Mouse (Mus musculus): ENCODE results near the gene Syce2. TPM values are rescaled to one million over a fixed set of nuclear protein-coding genes. Genes with fewer than 3 reads are reported as not detected.
A peak's percentile ranks its signal among the peaks of the same experiment; 100 is the strongest.
"Not testable (repeated sequence)": the region's sequence is repeated elsewhere in the genome, so short reads cannot be mapped to it uniquely, and the experiment has no call there.

The Syce2 gene
- total RNA-seq (2021) (1 to 10 TPM; 8.0 to 8.7 TPM), polyA plus RNA-seq (2012; rRNA removed) (0.80 and 2.1 TPM in 2 replicates)
- long read RNA-seq, partial matches to known transcripts: 0 of 4 reads
- long read RNA-seq, other reads (novel, unspliced or antisense): 0 of 4 reads

DNA sequence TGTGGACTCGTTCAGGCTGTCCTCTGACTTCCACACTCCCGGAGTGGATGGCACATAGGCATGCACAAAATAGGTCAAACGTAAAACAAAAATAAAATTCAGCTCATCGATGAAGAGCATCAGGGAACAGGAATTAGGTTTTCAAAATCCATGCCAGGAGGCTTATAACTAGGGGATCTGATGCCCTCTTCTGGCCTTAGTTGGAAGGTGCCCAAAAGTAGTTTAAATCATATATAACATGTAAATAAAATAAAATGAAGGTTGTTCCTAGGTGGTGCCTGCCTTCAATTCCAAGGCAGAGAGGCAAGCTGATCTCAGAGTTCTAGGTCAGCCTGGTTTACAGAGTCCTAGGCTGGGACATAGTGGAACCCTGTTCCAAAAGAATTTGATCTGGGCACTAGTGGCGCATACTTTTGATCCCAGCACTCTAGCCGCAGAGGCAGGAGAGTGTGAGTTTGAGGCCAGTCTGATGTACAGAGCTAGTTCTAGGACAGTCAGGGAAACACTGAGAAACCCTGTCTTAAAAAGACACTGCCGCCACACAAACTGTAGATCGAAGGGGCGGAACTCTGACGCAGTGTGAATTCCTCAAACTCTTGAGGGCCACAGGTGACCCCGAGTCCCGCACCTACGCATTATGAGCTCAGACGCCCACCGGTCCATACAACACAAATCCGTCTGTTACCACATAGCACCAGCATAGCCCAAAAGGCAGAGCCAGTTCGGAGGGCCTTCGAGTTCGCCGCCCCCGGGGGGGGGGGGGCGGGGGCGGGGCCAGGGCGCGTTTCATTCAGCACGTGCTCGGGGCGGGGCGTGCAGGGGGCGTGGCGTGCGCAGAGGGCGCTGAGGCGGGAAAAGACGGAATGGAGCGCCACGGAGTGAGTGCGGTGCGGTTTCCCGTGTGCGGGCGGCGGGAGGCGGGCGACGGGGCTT, at the start of gene Syce2:
TSS of gene Syce2 (plus strand) at position 736 of the 933 bp plus-strand sequence.
- DNase-seq: peak; percentile 88

GRCm38 (mm10) chr8:84822723-84823122, 49.2 kb upstream of the Syce2 start, which contains the start of gene Dand5:
Gene Dand5, minus strand, starts transcription at chr8:84822823.
- DNase-seq: no peak

- peak; percentile 61 for DNase-seq
These were observed 48.3 kb upstream of the Syce2 start for GRCm38 (mm10) chr8:84823653-84824052.

DNA sequence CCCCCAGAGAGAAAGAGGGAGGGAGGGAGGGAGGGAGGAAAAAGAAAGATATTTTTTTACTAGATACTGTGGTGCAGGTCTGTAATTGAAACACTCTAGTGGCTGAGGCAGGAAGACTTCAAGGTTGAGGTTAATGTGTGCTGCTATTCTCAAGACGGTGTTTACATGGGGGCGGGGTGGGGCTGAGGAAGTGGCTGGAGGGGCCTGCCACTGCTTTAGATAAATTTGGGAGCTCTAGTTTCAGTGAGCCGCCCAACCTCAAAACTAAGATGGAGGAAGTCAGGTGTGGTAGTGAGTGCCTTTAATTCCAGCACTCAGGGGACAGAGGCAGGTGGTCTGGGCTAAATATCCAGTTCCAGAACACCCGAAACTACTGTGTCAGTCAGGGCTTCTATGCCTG, 46.3 kb upstream of the Syce2 start:
- DNase-seq: no peak

DNA sequence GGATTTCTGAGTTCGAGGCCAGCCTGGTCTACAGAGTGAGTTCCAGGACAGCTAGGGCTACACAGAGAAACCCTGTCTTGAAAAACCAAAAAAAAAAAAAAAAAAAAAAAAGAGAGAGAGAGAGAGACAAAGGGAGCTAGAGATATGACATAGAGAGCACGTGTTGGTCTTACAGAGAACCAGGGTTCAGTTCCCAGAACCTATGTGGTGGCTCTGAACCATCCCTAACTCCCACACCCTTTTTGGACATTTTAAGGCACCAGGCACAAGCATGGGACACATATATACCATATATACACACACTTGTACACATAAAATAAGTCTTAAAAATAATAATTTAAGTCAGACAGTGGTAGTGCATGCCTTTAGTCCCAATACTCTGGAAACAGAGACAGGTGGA, 45.4 kb upstream of the Syce2 start:
- not testable (repeated sequence) for DNase-seq

DNA sequence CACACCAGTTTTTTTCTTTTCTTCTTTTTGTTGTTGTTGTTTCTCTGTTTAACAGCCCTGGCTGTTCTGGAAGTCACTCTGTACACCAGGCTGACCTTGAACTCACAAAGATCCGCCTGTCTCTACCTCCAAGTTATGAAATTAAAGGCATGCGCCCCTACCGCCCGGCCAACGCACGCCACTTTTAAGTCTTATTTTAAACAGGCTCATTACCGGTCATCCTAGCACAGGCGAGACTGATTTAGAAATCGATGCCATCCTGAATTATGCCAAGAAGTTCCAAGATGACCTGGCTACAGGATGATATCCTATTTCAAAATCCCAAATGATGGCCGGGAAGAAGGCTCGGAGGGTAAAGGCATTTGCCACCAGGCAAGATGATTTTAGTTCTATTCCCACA, 40.4 kb upstream of the Syce2 start, which contains the start of gene Gadd45gip1:
TSS of gene Gadd45gip1 (plus strand) at position 33 of the 400 bp plus-strand sequence.
- peak; percentile 72 for DNase-seq

- peak; percentile 91 for DNase-seq
These were observed 39.7 kb upstream of the Syce2 start for GRCm38 (mm10) chr8:84832034-84832717.

DNA sequence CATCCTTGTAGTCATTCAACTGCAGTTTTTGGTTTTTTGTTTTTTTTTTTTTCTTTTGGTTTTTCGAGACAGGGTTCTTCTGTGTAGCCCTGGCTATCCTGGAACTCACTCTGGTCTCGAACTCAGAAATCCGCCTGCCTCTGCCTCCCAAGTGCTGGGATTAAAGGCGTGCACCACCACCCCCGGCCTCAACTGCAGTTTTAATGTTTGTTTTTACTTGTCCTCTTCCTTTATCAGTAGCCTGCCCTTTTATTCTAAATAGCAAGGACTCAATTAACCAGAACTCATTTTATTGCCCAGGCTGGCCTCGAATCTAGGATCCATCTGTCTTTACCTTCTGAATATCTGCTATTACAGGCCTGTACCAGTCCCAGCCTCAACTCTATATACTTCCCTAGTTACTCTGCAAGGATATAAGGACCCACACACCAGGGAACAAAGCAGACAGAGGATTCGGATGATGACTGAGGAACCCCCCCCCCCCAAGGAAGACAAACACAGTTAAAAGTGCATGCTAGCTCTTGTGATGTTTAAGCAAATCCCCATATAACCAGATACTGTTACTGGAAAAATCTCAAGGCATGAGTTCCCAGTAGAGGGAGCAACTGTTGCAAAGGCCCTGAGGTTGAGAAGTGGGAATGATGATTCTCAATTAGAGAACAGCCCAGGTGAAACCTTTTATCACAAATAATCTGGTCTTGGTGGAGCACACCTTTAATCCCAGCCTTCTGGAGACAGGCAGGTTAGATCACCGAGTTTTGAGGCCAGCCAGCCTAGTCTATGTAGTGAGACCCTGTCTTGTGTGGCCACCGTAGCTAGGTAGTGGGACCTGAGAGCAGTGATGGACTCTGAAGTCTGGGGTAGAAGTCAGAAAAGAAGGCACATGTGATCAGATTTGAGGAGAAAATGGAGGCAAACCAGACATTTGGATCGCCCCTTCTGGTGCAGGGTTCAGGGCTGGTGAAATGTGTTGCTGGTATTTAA, 38.9 kb upstream of the Syce2 start:
- DNase-seq: no peak

- DNase-seq: no peak
These were observed 37.7 kb upstream of the Syce2 start for GRCm38 (mm10) chr8:84834002-84834865.

DNA sequence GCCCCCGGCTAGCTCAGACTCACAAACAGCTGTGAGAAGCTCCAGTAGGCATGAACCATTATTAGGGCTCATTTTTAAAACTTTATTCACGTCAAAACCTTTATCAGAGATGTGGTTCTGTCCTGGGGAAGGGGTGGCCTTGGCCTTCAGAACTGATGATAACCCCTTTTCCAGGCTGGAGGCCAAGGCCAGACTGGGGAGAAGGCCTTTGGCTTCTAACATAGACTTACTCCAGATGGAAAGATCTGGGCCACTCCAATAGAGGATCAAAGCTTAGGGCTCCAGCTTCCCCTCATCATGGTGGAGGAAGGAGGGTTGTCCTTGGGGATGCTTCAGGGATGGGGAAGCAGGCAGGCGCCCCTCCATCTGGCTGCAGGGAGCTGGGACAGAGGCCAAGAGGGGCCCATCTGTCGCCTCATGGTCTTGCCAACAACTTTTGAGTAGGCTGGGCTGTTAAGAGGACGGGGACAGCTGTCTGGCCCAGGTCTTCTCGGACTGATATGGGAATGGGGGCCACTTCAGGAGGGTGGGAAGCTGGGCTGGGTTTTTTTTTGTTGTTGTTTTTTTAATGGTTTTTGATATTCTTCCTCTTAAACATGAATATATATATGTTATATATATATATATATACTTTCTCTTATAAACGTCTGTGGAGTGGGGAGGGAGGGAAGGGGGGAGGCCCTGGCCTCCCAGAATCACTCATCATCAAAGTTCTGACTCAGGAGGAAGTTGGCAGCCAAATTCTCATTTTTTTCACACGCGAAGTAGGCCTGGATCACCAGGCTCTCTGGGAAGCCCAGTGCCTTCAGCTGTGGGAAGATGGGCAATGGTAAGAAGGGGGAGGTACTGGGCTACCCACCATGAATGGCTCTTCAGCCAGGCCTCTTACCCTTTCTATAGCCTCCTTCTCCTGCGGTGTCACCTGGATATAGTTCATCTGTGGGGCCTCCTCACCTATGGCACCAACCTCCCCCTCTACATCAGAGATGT, 36.8 kb upstream of the Syce2 start:
- DNase-seq: peak; percentile 84

GRCm38 (mm10) chr8:84837149-84837911, 34.6 kb upstream of the Syce2 start:
- DNase-seq: no peak

GRCm38 (mm10) chr8:84837912-84838470, 33.9 kb upstream of the Syce2 start:
- no peak for DNase-seq

DNA sequence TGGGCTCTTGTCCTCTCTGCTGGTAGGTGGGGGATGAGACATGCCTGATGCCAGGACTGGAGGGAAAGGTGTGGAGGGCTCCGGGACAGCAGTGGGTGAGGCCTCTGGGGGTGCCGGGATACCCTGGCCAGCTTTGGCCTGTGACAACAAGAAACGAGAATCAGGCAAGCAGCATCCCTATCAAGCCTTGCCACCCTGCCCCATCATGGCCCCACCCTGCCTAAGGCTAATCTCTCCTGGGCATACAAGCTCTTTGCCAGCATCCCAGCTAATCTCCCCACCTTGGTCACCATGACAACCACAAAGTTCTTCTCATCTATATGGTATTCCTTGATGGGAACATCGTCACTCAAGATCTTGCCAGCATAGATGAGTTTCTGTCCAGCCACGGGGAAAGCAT, 33.4 kb upstream of the Syce2 start:
- DNase-seq: no peak

DNA sequence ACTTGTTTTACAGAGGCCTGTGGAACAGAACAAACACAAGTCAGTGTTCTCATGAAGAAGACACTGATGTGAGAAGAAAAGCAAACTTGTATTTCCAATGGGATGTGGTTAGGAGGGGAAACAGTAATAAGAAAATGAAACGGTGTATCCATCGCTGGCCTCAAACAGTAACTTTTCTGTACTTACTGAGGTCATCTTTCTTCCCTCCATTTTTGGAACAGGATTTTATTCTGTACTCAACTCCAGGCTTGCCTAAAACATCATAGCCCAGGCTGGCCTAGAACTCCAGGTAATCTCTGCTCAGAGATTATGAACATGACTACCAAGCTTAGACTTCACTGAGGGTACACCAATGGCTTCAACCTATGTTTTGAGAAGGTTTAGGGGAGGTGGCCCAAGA, 32.5 kb upstream of the Syce2 start:
- DNase-seq: no peak

DNA sequence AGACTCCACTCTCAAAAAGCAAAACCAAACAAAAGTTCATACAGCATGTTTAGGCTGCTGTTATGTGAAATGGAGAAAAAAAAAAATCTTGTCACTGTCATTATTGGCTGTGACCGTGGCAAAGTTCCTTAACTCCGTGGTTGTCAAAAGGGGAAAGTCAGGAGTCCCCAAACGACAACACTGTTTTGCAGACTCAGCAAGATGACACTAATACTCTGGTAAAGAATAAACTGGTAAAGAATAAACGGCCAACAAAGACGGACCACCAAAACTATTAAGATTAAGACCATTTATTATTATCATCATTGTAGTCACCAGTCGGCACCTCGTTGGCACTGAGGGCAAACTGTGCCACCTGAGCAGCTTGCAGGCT, 32.0 kb upstream of the Syce2 start:
- DNase-seq: no peak

DNA sequence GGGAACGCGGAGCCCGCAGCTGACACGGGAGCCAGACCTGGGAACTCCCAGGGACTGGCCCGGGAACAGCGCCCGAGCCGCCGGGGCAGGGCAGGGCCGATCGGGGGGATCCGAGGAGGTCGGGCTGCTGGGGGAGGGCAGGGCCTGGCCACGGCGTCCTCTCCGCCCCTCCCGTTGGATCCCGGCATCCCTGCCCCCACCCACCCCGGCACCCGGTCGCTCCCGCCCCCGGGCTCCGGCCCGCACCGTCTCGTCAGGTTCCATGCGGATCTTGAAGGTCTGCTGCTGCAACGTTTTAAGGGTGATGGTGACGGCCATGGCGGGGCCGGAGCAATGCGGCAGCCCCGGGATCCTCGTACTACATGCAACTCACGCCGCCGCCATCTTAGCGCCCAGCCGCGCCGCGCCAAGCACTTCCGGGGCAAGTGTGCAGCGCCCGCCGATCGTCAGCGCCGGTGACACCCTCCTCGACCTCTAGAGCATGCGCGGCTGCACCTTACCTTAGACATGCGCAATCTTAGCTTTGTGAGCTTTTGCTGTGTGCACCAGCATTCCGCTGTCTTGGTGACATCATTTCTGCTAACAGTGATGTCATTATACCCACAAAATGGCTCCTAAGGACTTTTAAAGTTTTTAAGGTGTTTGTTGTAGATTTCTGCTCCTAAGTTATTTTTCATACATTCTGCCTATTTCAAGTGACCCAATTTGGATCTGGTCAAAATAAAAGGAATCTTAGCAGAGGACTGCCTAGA, 31.5 kb upstream of the Syce2 start, which contains the start of gene Rad23a:
TSS of gene Rad23a (minus strand) at position 418 of the 752 bp plus-strand sequence.
- DNase-seq: peak; percentile 94

DNA sequence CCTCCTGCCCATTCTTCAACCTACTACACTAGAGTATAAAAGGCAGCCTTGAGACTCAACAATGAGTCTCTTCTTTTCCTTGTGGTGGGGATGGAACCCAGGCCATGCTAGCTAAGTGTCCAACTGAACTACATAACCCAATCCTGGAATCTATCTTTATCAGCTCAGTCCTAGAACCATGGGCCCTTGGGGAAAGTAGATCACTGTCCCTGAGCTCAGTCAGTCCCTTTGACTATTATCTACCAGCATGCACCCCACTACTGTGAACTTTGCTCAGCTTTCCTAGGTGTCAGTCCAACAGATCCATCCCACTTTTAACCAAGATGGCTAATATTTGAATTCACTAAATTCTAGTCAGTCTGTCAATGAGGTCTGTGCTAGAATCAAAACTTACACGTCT, 30.4 kb upstream of the Syce2 start:
- no peak for DNase-seq
